Mouse (Mus musculus): ENCODE results near the gene Pde11a.
"Not testable (repeated sequence)": the region's sequence is repeated elsewhere in the genome, so short reads cannot be mapped to it uniquely, and the experiment has no call there.

Pde11a gene

GRCm38 (mm10) chr2:75989694-75990093, 348.9 kb downstream of the Pde11a start:
- DNase-seq (ENCODE audit: low spot score): no peak

GRCm38 (mm10) chr2:75988779-75989363, 349.7 kb downstream of the Pde11a start:
- no peak for DNase-seq (ENCODE audit: low spot score)

GRCm38 (mm10) chr2:75988378-75988777, 350.2 kb downstream of the Pde11a start:
- no peak for DNase-seq (ENCODE audit: low spot score)

GRCm38 (mm10) chr2:75987739-75988138, 350.8 kb downstream of the Pde11a start:
- no peak for DNase-seq (ENCODE audit: low spot score)

- peak; percentile 65 for DNase-seq (ENCODE audit: low spot score)
These were observed 353.4 kb downstream of the Pde11a start for GRCm38 (mm10) chr2:75985124-75985523.

- DNase-seq (ENCODE audit: low spot score): no peak
These were observed 354.7 kb downstream of the Pde11a start for GRCm38 (mm10) chr2:75983847-75984246.

- DNase-seq (ENCODE audit: low spot score): no peak
These were observed 355.5 kb downstream of the Pde11a start for GRCm38 (mm10) chr2:75983091-75983490.

GRCm38 (mm10) chr2:75982626-75983025, 355.9 kb downstream of the Pde11a start:
- DNase-seq (ENCODE audit: low spot score): no peak

- DNase-seq (ENCODE audit: low spot score): peak; percentile 82
These were observed 357.0 kb downstream of the Pde11a start, which contains the start of gene Ttc30a1 for GRCm38 (mm10) chr2:75981440-75982081. Ttc30a1 (minus strand) TSS chr2:75981967.

GRCm38 (mm10) chr2:75980933-75981439, 357.6 kb downstream of the Pde11a start:
- not testable (repeated sequence) for DNase-seq (ENCODE audit: low spot score)

- peak; percentile 56 for DNase-seq (ENCODE audit: low spot score)
These were observed 360.7 kb downstream of the Pde11a start, which contains the start of gene Ttc30a2 for GRCm38 (mm10) chr2:75977752-75978368. Ttc30a2 (minus strand) TSS chr2:75978170.

- DNase-seq (ENCODE audit: low spot score): not testable (repeated sequence)
These were observed 362.5 kb downstream of the Pde11a start for GRCm38 (mm10) chr2:75976070-75976469.

- DNase-seq (ENCODE audit: low spot score): no peak
These were observed 364.4 kb downstream of the Pde11a start for GRCm38 (mm10) chr2:75974131-75974530.

GRCm38 (mm10) chr2:75964972-75965371, 373.6 kb downstream of the Pde11a start:
- DNase-seq (ENCODE audit: low spot score): peak; percentile 72

- peak; percentile 76 for DNase-seq (ENCODE audit: low spot score)
These were observed 374.1 kb downstream of the Pde11a start for GRCm38 (mm10) chr2:75964512-75964911.

GRCm38 (mm10) chr2:75964051-75964450, 374.5 kb downstream of the Pde11a start:
- no peak for DNase-seq (ENCODE audit: low spot score)

- DNase-seq (ENCODE audit: low spot score): no peak
These were observed 375.2 kb downstream of the Pde11a start for GRCm38 (mm10) chr2:75963211-75963840.

GRCm38 (mm10) chr2:75960366-75961330, 377.9 kb downstream of the Pde11a start:
- peak; percentile 53 for DNase-seq (ENCODE audit: low spot score)

- DNase-seq (ENCODE audit: low spot score): no peak
These were observed 378.7 kb downstream of the Pde11a start for GRCm38 (mm10) chr2:75959850-75960365.

GRCm38 (mm10) chr2:75959183-75959849, 379.3 kb downstream of the Pde11a start:
- no peak for DNase-seq (ENCODE audit: low spot score)
